Comparison of ENCODE assay signal across 8 mouse cellular contexts in the genomic region with DNA sequence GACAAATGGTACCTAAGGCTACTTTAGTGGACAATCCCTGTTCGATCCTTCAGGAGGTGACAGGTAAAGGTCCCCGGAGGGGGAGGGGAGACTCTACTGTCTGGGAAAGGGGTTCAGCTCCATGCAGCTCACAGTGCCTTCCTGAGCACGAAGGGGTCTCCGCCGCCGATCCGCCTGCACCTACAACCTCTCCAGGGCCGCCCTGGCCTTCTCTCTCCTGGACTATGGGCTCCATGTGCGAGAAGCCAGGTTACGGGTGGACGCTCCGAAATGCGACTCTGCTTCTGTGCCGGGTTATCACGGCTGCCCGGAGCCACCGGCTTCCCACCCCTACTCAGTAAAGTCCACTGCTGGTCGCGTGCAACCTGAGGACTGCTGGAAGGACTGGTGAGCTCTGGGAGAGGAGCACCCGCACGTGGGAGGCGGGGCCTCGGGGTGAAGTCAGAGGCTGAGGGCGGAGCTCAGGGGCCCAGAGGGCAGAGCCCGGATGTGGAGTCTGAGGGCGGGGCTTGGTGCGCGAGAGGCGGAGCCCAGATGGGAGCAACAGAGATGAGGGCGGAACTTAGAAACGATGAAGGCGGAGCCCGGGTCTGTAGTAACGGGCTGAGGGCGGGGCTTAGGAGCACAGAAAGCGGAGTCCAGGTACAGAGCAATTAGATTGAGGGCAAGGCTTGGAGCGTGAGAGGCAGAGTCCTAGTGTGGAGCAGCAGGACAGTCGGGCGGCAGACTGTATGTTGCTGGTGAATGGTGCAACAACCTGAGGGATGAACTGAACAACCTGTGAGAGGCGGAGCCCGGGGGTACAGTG. TPM values are rescaled to one million over a fixed set of nuclear protein-coding genes. Genes with fewer than 3 reads are reported as not detected.
DNase-seq lines count a peak whose midpoint lies in the region; ATAC-seq lines count a peak whose summit lies in the region.

No protein-coding gene starts in this region.

- H3K4me2 ChIP-seq in lung, embryonic 15.5 days: peak overlapping the region; percentile 94

- no peaks in the 10 kb centered on the region for H3K27me3 ChIP-seq in hindbrain, embryonic 10.5 days (ENCODE audit: insufficient read depth, poor library complexity, severe bottlenecking)
- H3K27me3 ChIP-seq in lung, embryonic 15.5 days: no peaks in the 10 kb centered on the region

- H3K4me1 ChIP-seq in hindbrain, embryonic 10.5 days (replicated peaks): peaks cover 15% of the 10 kb centered on the region
- 0 out of 2 replicates have a peak, but pooled peaks cover 2% of the 10 kb centered on the region for H3K4me1 ChIP-seq in lung, embryonic 15.5 days

- DNase-seq in Muller cell, postnatal 12 days (ENCODE audit: inconsistent ontology term): peak; percentile 97
- peak; percentile 95 to 97 for DNase-seq in cerebellum, postnatal 10 days
- peak; percentile 91 to 94 for DNase-seq in frontal cortex, adult 2 months (ENCODE audit: extremely low spot score in 1 of 2, low spot score in 1 of 2)
- DNase-seq in hindbrain, embryonic 10.5 days (ENCODE audit: low spot score): peak; percentile 96
- peak; percentile 81 for DNase-seq in layer of hippocampus, adult 9-10 months (ENCODE audit: low spot score)
- peak; percentile 89 for DNase-seq in ovary, adult 18-20 months (ENCODE audit: low spot score)
- DNase-seq in thymus, postnatal 10 days (ENCODE audit: low spot score in 2 of 2): peak; percentile 76 to 81

- ATAC-seq in lung, embryonic 15.5 days (ENCODE audit: borderline replicate concordance, extremely low read depth, low FRiP score, low TSS enrichment): peak; percentile 98

- 12% methylated on average over 41 of the region's 41 CpGs for WGBS in hindbrain, embryonic 10.5 days
- WGBS in lung, embryonic 15.5 days: 9% methylated on average over 41 of the region's 41 CpGs

- no peaks in the 10 kb centered on the region for H3K36me3 ChIP-seq in hindbrain, embryonic 10.5 days
- no peaks in the 10 kb centered on the region for H3K36me3 ChIP-seq in lung, embryonic 15.5 days

- H3K27ac ChIP-seq in hindbrain, embryonic 10.5 days: peak overlapping the region; percentile 79
- no peak overlapping the region for H3K27ac ChIP-seq in lung, embryonic 15.5 days

- H3K4me3 ChIP-seq in hindbrain, embryonic 10.5 days: peak overlapping the region; percentile 60
- H3K4me3 ChIP-seq in lung, embryonic 15.5 days: peak overlapping the region; percentile 52

- H3K9me3 ChIP-seq in hindbrain, embryonic 10.5 days: no peaks in the 10 kb centered on the region
- no peaks in the 10 kb centered on the region for H3K9me3 ChIP-seq in lung, embryonic 15.5 days

- peak overlapping the region; percentile 44 for H3K9ac ChIP-seq in lung, embryonic 15.5 days

RNA-seq across cellular contexts. Expression of a gene that starts 9.5 kb away (rescaled TPM):
- not detected in 2 replicates for polyA plus RNA-seq in frontal cortex, adult 2 months (2012; rRNA removed)
- not detected in 2 replicates for polyA plus RNA-seq in hindbrain, embryonic 10.5 days (2016; fragmentation: Nextera tagmentation; extraction: Ambion mirVana)
- polyA plus RNA-seq in lung, embryonic 15.5 days (2015; fragmentation: Nextera tagmentation; extraction: Ambion mirVana): not detected in 2 replicates
